Mouse (Mus musculus): ENCODE results near the gene Mmp9. TPM values are rescaled to one million over a fixed set of nuclear protein-coding genes. Genes with fewer than 3 reads are reported as not detected.

Gene Mmp9
- polyA plus RNA-seq, 1 experiment: 1.1 TPM

- H3K27me3 ChIP-seq (ENCODE audit: control insufficient read depth, insufficient read depth, insufficient read length): peaks cover 68% of the 10 kb centered on the region
- H3ac ChIP-seq (ENCODE audit: control insufficient read depth, insufficient read length, low read depth): no peak overlapping the region
- TF ChIP-seq USF1 (IDR thresholded peaks at IDR 0.05; ENCODE audit: low read depth): no peak
- no peak for TF ChIP-seq CTCF (IDR thresholded peaks at IDR 0.05; ENCODE audit: control insufficient read depth, insufficient read depth, insufficient read length)
- no peak for TF ChIP-seq MYOG (IDR thresholded peaks at IDR 0.05; ENCODE audit: control insufficient read depth, extremely low read depth, insufficient read length)
- no peak for TF ChIP-seq MYOD1 (IDR thresholded peaks at IDR 0.05; ENCODE audit: control insufficient read depth, insufficient read length, low read depth)
- TF ChIP-seq CEBPB (IDR thresholded peaks at IDR 0.05; ENCODE audit: low read depth): no peak
- no peak for TF ChIP-seq MAX (IDR thresholded peaks at IDR 0.05)
- no peak for TF ChIP-seq FOSL1 (IDR thresholded peaks at IDR 0.05; ENCODE audit: insufficient read depth, low read length, poor library complexity, severe bottlenecking)
- no peaks in the 10 kb centered on the region for H3K79me2 ChIP-seq (ENCODE audit: control insufficient read depth, insufficient read depth)
- no peak overlapping the region for H3K4me3 ChIP-seq (ENCODE audit: insufficient read depth, poor library complexity, severe bottlenecking)
- no peaks in the 10 kb centered on the region for H3K79me3 ChIP-seq (ENCODE audit: low read depth)
- H3K36me3 ChIP-seq (ENCODE audit: control insufficient read depth, insufficient read depth): no peaks in the 10 kb centered on the region
Observed at GRCm38 (mm10) chr2:164969348-164969781, 28.8 kb downstream of the Mmp9 start.

DNA sequence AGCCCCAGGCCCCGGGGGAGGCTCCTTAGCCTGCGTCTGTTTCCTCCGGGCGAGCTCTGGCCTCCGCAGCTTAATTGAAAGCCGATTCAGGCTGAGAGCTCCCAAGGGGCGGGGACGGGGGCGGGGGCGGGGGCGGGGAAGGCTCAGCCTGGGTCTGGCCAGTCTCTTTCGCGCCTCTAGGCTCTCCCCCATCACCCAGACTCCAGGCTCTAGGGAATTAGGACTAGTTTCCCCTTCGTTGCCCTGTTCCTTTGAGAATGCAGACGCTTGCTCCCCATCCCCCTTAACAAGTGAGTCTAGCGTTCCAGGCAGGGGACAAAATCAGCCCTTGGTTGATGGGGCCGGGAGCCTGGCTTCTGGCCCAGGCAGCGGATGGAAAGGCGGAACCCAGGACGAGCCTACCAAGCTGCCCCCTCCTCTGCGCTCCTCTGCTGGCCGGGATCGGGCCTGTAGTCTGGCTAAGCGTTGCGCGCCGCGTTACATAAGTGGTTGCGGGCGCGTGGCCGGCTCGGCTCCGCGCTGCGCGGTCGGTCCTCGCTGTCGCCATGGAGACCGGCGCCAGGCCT lies 30.1 kb downstream of the Mmp9 start:
- Histone ChIP-seq H3K79me2 (ENCODE audit: control insufficient read depth, insufficient read depth) (no peaks in the 10 kb centered on the region), H3K36me3 (ENCODE audit: control insufficient read depth, insufficient read depth) (no peaks in the 10 kb centered on the region), H3K4me3 (ENCODE audit: insufficient read depth, poor library complexity, severe bottlenecking) (no peak overlapping the region), H3K27me3 (ENCODE audit: control insufficient read depth, insufficient read depth, insufficient read length) (peaks cover 72% of the 10 kb centered on the region), H3ac (ENCODE audit: control insufficient read depth, insufficient read length, low read depth) (no peak overlapping the region), H3K79me3 (ENCODE audit: low read depth) (no peaks in the 10 kb centered on the region)
- TF ChIP-seq CEBPB (IDR thresholded peaks at IDR 0.05; ENCODE audit: low read depth) (no peak), FOSL1 (IDR thresholded peaks at IDR 0.05; ENCODE audit: insufficient read depth, low read length, poor library complexity, severe bottlenecking) (no peak), MYOD1 (IDR thresholded peaks at IDR 0.05; ENCODE audit: control insufficient read depth, insufficient read length, low read depth) (no peak), MAX (IDR thresholded peaks at IDR 0.05) (no peak), MYOG (IDR thresholded peaks at IDR 0.05; ENCODE audit: control insufficient read depth, extremely low read depth, insufficient read length) (no peak), USF1 (IDR thresholded peaks at IDR 0.05; ENCODE audit: low read depth) (no peak), CTCF (IDR thresholded peaks at IDR 0.05; ENCODE audit: control insufficient read depth, insufficient read depth, insufficient read length) (no peak)

DNA sequence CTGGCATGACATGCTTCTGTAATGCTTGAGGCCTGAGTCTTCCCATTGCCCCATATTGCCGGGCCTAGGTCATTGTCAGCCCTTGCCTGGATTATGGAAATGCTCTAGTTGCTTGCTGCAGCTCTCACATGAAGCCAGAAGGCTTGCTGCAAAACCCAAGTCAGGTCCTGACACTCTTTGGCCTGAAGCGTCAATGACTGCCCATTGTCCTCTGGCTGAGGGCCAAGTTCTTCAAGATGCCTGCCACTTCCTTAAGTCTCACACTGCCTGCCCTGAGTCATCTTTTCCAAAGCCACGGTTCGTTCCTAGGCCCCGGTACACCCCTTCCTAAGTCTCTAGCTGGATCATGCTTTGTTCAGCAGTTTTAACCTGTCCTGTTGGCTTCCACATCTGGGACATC lies 32.1 kb downstream of the Mmp9 start:
- Histone ChIP-seq H3ac (ENCODE audit: control insufficient read depth, insufficient read length, low read depth) (no peak overlapping the region), H3K27me3 (ENCODE audit: control insufficient read depth, insufficient read depth, insufficient read length) (peaks cover 78% of the 10 kb centered on the region), H3K4me3 (ENCODE audit: insufficient read depth, poor library complexity, severe bottlenecking) (no peak overlapping the region), H3K36me3 (ENCODE audit: control insufficient read depth, insufficient read depth) (no peaks in the 10 kb centered on the region), H3K79me2 (ENCODE audit: control insufficient read depth, insufficient read depth) (no peaks in the 10 kb centered on the region), H3K79me3 (ENCODE audit: low read depth) (no peaks in the 10 kb centered on the region)
- no peak for TF ChIP-seq USF1 (IDR thresholded peaks at IDR 0.05; ENCODE audit: low read depth)
- TF ChIP-seq CTCF (IDR thresholded peaks at IDR 0.05; ENCODE audit: control insufficient read depth, insufficient read depth, insufficient read length): no peak
- TF ChIP-seq FOSL1 (IDR thresholded peaks at IDR 0.05; ENCODE audit: insufficient read depth, low read length, poor library complexity, severe bottlenecking): no peak
- no peak for TF ChIP-seq MYOG (IDR thresholded peaks at IDR 0.05; ENCODE audit: control insufficient read depth, extremely low read depth, insufficient read length)
- TF ChIP-seq MYOD1 (IDR thresholded peaks at IDR 0.05; ENCODE audit: control insufficient read depth, insufficient read length, low read depth): no peak
- no peak for TF ChIP-seq MAX (IDR thresholded peaks at IDR 0.05)
- no peak for TF ChIP-seq CEBPB (IDR thresholded peaks at IDR 0.05; ENCODE audit: low read depth)

DNA sequence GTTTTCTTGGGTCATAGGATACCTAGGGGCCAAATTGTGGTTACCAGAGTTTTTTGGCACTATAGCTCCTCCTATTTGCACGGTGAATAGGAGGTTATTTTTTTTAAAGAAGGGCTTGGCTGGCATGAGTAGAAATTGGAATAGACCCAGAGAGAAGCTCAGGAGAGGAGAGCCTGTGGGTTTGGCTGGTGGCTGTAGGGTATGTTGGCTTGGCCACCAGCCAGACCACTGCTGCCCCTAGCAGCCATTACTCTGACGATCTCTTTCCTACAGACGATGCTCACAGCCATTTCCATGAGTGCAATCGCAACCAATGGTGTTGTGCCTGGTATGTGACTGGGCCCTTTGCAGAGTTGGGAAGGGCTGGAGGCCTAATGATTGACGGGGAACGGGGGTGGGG lies 35.0 kb downstream of the Mmp9 start:
- TF ChIP-seq MYOD1 (IDR thresholded peaks at IDR 0.05; ENCODE audit: control insufficient read depth, insufficient read length, low read depth): no peak
- no peak for TF ChIP-seq FOSL1 (IDR thresholded peaks at IDR 0.05; ENCODE audit: insufficient read depth, low read length, poor library complexity, severe bottlenecking)
- no peak for TF ChIP-seq MYOG (IDR thresholded peaks at IDR 0.05; ENCODE audit: control insufficient read depth, extremely low read depth, insufficient read length)
- TF ChIP-seq CTCF (IDR thresholded peaks at IDR 0.05; ENCODE audit: control insufficient read depth, insufficient read depth, insufficient read length): no peak
- Histone ChIP-seq H3ac (ENCODE audit: control insufficient read depth, insufficient read length, low read depth) (no peak overlapping the region), H3K27me3 (ENCODE audit: control insufficient read depth, insufficient read depth, insufficient read length) (peaks cover 48% of the 10 kb centered on the region)

DNA sequence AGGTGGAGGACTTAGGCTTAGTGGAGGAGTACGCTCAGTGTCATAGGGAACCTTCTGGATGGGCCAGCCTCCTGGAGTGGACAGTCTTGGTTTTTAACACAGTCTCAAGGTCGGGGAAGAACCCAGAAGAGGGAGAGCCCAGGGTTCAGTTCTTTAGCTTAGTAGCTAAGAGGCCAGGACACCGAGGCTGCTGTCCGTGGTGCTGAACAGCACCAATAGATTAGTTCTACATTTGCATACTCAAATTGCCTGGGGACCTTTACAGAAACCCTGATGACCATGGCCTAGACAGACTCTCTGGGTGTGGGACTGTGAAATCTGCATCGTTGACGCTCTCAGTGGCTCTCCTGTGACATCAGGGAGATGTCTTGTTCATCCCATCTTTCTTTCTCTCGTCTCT lies 39.2 kb downstream of the Mmp9 start:
- TF ChIP-seq MYOD1 (IDR thresholded peaks at IDR 0.05; ENCODE audit: control insufficient read depth, insufficient read length, low read depth) (no peak), CTCF (IDR thresholded peaks at IDR 0.05; ENCODE audit: control insufficient read depth, insufficient read depth, insufficient read length) (no peak), FOSL1 (IDR thresholded peaks at IDR 0.05; ENCODE audit: insufficient read depth, low read length, poor library complexity, severe bottlenecking) (no peak), USF1 (IDR thresholded peaks at IDR 0.05; ENCODE audit: low read depth) (no peak), MYOG (IDR thresholded peaks at IDR 0.05; ENCODE audit: control insufficient read depth, extremely low read depth, insufficient read length) (no peak), MAX (IDR thresholded peaks at IDR 0.05) (no peak), CEBPB (IDR thresholded peaks at IDR 0.05; ENCODE audit: low read depth) (no peak)
- no peak overlapping the region for H3ac ChIP-seq (ENCODE audit: control insufficient read depth, insufficient read length, low read depth)
- no peak overlapping the region for H3K4me3 ChIP-seq (ENCODE audit: insufficient read depth, poor library complexity, severe bottlenecking)
- H3K27me3 ChIP-seq (ENCODE audit: control insufficient read depth, insufficient read depth, insufficient read length): peaks cover 34% of the 10 kb centered on the region
- H3K79me3 ChIP-seq (ENCODE audit: low read depth): no peaks in the 10 kb centered on the region
- no peaks in the 10 kb centered on the region for H3K79me2 ChIP-seq (ENCODE audit: control insufficient read depth, insufficient read depth)
- H3K36me3 ChIP-seq (ENCODE audit: control insufficient read depth, insufficient read depth): no peaks in the 10 kb centered on the region

More for the DNA sequence above, 35.0 kb downstream of the Mmp9 start:
- Histone ChIP-seq H3K79me3 (ENCODE audit: low read depth) (no peaks in the 10 kb centered on the region), H3K4me3 (ENCODE audit: insufficient read depth, poor library complexity, severe bottlenecking) (no peak overlapping the region), H3K36me3 (ENCODE audit: control insufficient read depth, insufficient read depth) (no peaks in the 10 kb centered on the region), H3K79me2 (ENCODE audit: control insufficient read depth, insufficient read depth) (no peaks in the 10 kb centered on the region)

DNA sequence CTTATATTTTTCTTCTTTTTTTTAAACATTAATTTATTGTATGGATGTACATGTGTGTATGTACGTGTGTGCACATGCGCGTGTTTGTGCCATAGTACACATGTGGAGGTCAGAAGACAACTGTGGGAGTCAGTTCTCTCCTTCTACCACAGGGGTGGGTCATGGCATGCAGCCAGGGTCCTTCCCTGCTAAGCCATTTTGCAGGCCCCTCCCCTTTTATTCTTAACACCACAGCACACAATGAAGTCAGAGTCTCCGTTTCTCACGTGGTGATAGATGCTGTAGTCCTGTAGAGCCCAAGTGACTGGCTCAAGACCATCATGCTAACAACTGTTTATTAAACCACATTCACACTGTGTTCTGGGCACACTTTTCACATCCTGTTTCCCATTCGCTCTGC lies 45.4 kb downstream of the Mmp9 start:
- Histone ChIP-seq H3K79me3 (ENCODE audit: low read depth) (no peaks in the 10 kb centered on the region), H3K4me3 (ENCODE audit: insufficient read depth, poor library complexity, severe bottlenecking) (no peak overlapping the region), H3K27me3 (ENCODE audit: control insufficient read depth, insufficient read depth, insufficient read length) (peaks cover 72% of the 10 kb centered on the region), H3K36me3 (ENCODE audit: control insufficient read depth, insufficient read depth) (no peaks in the 10 kb centered on the region), H3K79me2 (ENCODE audit: control insufficient read depth, insufficient read depth) (no peaks in the 10 kb centered on the region), H3ac (ENCODE audit: control insufficient read depth, insufficient read length, low read depth) (no peak overlapping the region)
- TF ChIP-seq USF1 (IDR thresholded peaks at IDR 0.05; ENCODE audit: low read depth): no peak
- TF ChIP-seq CEBPB (IDR thresholded peaks at IDR 0.05; ENCODE audit: low read depth): no peak
- no peak for TF ChIP-seq CTCF (IDR thresholded peaks at IDR 0.05; ENCODE audit: control insufficient read depth, insufficient read depth, insufficient read length)
- no peak for TF ChIP-seq FOSL1 (IDR thresholded peaks at IDR 0.05; ENCODE audit: insufficient read depth, low read length, poor library complexity, severe bottlenecking)
- TF ChIP-seq MAX (IDR thresholded peaks at IDR 0.05): no peak
- TF ChIP-seq MYOD1 (IDR thresholded peaks at IDR 0.05; ENCODE audit: control insufficient read depth, insufficient read length, low read depth): no peak
- no peak for TF ChIP-seq MYOG (IDR thresholded peaks at IDR 0.05; ENCODE audit: control insufficient read depth, extremely low read depth, insufficient read length)
